Mouse (Mus musculus) urinary bladder, postnatal 4 days (tissue): ENCODE data around the gene Rtkn.
A peak's percentile ranks its signal among the peaks of the same experiment; 100 is the strongest.

Experiments used
- DNase-seq, 2 experiments: peaks; one replicate each; pipeline ENCODE4 v3.0.0; 2021 to 2022; ENCODE audit warnings: low spot score in 2 of 2

Rtkn gene

DNA sequence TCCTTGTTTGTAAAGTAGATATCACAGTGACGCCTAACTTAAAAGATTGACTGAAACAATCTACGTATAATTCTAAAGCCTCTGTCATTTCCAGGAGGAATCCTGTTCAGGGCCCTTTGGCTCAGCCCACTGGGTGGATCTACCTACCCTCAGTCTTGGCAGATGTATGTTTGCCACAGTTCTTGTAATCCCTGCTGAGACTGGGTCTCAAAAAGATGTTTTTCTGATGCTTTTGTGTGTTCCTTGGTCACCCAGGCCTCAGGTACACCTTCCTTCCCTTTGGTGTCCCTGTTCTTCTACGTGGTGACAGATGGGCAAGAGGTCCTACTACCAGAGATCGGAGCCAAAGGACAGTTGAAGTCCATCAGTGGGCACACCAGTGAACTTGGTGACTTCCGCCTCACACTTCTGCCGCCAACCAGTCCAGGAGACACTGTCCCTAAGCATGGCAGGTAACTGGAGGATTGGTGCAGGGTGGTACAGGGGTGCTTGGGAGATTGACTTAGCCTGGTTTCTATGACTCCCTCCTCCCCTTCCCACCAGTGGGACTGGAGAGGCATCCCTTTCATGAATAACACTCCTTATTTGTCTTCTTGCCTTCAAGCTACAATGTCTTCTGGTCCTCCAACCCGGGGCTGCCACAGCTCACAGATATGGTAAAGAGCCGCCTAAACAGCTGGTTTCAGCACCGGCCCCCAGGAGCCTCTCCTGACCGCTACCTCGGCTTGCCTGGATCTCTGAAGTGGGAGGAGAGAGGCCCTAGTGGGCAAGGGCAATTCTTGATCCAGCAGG is 18.7 kb upstream of the Rtkn start:
- no peak for DNase-seq

DNA sequence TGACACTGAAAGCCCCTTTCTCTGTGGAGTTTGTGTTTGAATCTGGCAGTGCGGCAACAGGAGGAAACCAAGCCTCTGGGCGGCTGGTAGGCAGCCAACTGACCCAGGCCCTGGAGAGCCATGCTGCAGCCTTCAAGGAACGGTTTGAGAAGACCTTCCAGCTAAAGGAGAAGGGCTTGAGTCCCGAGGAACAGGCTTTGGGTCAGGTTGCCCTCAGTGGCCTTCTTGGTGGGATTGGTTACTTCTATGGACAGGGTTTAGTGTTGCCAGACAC is 18.2 kb upstream of the Rtkn start:
- DNase-seq, result no peak

GRCm38 (mm10) chr6:83117616-83118015 is 17.6 kb upstream of the Rtkn start:
- DNase-seq, result no peak

GRCm38 (mm10) chr6:83118369-83118768 is 16.9 kb upstream of the Rtkn start:
- no peak for DNase-seq

DNA sequence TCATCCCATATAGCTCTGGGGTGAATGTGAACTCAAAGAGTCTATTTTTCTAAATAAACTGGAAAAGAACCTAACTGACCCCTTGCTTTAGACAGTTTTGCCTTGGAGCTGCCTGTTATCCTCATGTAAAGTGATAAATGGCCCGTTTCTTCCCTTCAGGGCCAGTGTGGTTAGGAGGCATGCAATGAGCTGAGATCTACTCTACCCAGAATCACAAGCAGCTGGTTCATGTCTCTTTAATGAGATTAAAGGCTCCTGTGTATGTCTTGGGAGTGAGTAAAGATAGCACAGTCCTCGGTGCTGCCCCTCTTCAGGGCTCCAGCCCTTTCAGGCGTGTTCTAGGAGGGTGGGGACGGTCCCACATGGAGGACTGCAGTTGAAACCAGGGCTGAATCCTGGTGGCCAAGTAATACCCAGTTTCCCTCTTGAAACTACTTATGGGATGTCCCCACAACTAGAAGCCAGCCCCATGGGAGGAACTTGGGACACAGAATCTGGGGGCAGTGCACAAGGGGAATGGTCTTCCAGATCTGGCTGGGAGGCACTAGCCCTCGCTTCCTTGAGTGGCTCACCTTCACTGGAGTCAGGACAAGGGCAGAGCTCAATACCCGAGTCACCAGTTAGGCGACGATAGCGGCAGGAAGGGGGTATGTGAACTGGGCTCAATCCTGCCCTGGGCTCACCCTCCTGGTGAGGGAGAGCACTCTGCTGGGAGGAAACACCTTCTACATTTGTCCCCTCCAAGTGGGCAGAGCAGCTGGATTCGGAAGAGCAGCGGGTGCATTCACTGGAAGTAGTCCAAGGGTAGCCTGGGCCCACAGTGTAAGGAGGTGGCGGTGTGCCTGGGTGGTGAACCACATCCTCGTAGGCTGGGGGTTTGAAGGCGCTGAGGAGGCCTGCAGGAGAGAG is 16.2 kb upstream of the Rtkn start:
- no peak for DNase-seq

DNA sequence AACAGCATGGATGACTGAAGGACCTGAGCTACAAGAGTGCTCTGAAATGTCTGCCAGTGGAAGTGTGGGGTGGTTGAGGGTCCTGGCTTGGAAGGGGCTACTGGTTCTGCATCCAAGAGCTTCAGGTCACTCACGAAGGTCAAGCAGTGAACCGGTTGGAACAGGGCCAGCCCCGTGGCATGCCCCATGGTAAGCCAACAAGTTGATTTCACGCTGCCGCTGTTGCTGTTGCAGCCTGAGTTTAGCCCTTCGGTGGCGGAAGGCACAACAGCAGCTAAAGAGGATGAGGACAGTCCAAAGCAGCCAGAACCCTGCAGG is 15.6 kb upstream of the Rtkn start:
- DNase-seq, result no peak

GRCm38 (mm10) chr6:83120930-83121862 is 14.1 kb upstream of the Rtkn start, which contains the start of gene Wbp1:
TSS of gene Wbp1 (minus strand) at chr6:83121559.
- DNase-seq, result peak; percentile 88 to 93

DNA sequence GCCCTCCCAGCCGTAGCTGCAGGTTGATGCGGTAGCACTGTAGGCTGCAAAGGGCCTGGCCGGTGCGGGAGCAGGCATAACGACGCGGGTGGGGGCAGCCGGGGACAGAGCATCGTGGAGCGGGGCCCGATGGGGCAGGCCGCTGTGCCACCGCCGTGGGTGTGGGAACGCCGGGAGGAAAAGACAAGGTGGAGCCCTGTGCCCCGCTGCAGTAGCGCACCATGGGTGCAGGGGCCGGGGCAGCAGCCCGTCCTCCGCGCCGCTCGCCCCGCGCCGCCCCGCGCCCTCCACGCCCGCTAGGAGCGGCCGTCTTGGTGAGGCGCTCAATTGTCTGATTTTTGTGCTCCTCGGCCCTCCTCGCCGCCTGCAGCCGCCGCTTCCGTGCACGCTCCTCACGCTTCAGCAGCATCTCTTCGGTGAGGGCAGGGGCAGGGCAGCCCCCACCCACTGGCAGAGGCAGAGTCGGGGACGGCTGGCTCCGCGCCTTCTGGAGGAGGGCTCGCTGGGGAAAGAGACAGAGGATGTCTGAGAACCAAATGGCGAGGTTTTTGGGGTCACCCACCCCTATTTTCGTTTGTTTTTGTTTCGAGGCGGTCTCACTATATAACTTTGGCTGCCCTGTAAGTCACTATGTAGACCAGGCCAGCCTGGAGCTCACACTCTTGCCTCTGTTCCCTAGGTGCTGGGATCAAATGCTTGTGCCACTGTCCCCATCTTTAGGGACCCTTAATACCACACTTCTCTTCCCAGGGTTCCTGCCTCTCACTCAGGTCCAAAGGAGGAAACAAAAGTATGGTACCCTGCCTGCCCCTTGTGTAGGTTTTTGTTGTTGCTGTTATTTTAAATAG is 13.2 kb upstream of the Rtkn start:
- DNase-seq, result no peak

GRCm38 (mm10) chr6:83122961-83123360 is 12.3 kb upstream of the Rtkn start:
- no peak for DNase-seq

DNA sequence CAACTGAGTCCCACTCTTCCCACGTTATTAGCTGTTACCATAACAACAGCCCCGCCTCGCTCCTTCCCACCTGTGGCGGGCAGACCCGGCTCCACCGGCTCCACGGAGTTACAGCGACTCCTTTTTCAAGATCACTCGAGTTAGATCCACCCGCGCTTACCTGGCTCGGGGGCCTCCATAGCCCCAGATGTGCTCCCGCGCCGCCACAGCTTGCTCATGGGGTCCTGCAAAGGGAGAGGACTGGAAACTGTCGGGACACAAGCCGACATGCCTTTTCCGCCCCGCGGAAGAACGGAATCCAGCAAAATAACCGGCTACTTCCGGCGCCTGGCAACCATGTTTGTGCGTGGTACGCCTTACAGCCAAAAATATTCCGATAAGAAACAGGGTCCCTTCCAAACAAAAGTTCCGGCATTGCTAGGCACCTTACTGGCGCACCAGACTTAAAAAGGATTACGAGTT is 10.4 kb upstream of the Rtkn start:
- DNase-seq, result peak; percentile 89 to 91

- DNase-seq, result no peak
Measured at GRCm38 (mm10) chr6:83125331-83125730, 9.9 kb upstream of the Rtkn start, which contains the start of gene Ino80b. TSS of gene Ino80b (minus strand) at chr6:83125431.

DNA sequence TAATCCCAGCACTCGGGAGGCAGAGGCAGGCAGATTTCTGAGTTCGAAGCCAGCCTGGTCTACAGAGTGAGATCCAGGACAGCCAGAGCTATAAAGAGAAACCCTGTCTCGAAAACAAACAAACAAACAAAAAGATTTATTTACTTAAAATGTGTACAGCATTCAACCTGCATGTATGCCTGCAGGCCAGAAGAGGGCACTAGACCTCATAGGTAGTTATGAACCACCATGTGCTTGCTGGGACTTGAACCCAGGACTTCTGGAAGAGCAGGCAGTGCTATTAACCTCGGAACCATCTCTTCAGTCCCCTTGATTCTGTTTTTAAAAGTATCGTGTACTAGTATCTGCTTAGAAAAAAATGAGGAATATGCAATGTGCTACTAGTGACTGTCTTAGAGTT is 7.8 kb upstream of the Rtkn start:
- no peak for DNase-seq

DNA sequence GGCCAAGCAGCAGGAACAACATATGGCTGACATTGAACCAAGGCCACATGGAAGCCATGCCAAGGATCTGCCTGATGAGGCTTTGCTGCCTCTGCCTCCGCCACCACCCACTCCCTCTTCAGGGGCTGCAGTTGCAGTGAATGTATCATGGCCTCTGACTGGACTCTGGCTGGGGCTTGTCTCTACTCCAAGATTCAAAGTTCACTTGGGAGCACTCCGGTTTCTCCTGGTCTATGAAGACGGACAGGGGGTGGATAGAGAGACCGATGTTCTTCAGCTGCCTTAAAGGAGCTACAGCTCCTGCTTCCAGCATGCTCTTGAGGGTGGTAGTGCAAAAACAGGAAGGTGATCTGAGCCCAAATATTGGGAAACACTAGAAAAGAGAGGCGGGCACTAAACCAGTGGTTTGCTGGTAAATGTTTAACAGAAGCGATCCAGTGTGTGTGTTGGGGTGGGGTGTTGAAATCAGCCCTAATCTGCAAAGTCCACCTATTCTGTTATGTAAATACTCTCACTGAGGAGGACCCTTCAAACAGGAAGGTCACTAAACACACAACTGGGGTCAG is 3.7 kb upstream of the Rtkn start:
- DNase-seq, result no peak

DNA sequence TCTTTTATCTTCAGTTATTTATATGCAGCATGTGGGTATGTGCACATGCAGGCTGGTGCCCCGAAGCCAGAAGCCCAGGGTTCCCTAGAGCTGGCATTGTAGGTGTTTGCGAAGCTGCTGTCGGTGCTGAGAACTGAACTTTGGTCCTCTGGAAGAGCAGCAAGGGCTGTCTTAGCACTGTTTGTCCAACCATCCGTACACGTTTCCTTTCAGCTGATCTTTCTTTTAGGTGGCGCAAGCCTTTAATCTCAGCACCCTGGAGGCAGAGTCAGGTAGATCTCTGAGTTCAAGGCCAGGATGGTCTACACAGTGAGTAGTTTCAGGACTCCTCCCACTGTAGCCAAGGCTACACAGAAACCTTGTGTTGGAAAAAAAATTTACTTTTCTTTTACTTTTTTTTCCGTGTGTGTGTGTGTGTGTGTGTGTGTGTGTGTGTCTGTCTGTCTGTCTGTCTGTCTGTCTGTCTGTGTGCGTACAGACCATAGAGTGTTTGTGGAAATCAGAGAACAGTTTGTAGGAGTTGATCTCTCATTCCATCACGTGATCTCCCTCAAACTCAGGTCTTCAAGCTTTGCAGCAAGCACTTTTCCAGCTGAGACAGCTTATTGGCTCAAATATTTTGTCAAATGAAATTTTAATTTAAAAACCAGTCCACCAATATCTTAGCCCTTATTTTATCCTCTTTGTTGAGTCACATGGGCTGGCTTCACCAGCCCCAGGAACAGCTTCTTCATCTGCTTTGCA is 2.9 kb upstream of the Rtkn start:
- DNase-seq, result no peak

- no peak for DNase-seq
Measured at GRCm38 (mm10) chr6:83134226-83134625, 1.0 kb upstream of the Rtkn start.

DNA sequence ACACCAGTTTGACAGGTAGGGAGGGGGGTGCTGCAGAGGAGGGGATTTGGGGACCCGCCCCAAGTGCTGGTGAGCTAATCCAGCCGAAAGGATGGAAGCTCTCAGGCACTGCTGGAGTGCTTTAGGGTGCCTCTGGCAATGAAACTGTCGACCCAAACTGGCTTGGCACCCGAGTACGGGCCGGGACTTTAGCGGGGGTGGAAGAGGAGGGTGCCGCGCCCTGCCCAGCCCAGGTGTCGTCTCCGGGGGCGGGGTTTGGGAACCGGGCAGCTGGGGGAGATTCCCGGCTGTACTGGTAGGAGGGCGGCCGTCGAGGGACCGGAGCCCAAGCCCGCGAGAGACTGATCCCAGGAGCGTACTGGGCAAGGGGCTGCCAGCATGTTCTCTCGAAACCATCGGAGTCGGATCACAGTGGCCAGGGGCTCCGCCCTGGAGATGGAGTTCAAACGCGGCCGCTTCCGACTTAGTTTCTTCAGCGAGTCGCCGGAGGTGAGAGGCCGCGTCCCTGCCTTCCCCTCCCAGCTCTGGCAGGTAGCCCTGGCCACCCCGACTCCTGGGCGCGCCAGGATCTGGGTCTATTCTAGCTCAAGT is 403 bp downstream of the Rtkn start:
- no peak for DNase-seq

- DNase-seq, result no peak
Measured at GRCm38 (mm10) chr6:83136291-83136880, 1.1 kb downstream of the Rtkn start.

DNA sequence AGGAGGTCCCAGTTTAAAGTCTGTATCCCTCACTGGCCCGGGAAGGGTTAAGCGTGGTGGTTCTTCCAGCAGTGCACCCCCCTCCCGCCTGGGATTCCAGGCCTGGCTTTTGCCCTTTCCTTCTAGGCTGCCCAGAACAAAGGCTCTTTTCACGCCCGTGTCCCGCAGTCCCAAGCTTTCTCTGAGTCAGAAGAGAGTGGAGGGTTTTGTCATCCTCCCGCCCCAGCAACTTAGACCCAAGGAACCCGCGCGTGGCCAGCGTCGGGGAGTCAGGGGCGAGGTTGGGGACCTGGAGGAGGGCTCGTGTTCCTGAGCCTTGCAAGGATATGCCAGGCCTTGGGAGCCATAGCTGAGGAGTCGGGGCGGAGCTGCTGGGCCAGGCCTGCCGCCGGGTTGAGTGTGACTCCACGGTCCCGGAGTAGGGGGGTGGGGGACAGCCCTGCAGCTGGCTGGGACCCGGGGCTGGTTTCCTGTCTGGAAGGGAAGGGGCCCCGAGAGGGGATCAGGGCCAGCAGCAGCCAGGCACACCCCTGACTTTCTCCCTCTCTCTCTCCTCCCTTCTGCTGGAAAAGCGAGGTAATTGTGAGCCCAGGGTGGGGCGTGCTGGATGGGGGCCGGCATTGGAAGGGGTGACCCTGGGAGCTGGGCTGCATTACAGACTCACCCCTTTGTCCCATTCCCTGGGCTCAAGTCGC is 1.8 kb downstream of the Rtkn start:
- peak; percentile 78 for DNase-seq

DNA sequence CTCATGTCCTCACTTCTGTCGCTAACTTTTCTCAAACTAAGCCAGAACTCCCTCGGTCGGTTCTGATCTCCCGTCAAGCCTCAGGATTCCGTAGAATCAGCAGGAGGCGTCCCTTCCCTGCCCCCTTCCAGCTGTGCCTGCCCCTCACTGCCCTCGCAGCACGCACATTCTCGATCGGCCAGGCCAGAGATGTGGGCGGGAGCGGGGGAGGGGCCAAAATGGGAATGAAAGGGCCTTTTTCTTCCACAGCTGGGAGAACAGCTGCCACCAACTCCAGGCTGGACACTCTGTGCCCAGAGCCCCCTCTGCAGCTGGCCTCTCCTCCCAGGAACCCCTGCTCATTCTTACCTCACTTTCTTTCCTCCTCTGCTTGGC is 2.3 kb downstream of the Rtkn start:
- peak; percentile 90 for DNase-seq
